Mouse (Mus musculus): ENCODE measurements around the gene Syt17.
"Not testable (repeated sequence)": the region's sequence is repeated elsewhere in the genome, so short reads cannot be mapped to it uniquely, and the experiment has no call there.

DNA sequence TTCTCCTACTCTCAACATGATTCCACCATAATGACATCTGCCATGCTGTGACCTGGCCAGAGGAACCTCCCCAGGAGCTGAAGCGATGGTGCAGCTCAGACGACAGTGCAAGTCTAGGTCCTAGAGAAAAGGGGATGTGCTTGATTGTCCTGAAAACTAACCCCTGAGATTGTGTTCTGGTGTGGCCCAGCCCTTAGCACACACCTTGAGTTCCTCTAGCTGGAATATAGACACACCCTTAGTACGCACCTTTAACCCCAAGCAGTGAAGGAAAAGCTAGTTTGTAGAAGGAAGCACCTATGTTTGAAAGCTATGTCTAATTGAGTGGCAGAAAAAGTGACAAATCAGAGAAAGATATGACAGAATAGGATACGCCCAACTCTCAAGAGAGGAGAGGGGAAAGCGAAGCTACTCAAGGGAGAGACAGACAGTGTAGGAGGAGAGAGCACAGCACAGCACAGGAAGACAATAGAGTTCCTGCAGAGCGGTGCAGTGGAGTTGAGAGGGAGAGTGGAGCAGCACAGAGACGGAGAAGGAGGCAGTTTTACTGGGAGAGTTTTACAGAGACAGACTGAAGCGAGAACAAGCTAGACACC lies 91.5 kb downstream of the Syt17 start:
- TF ChIP-seq MYOG (IDR thresholded peaks at IDR 0.05; ENCODE audit: control insufficient read depth in 1 of 3, insufficient read depth in 1 of 3, insufficient read length in 2 of 3, low read depth in 2 of 3); MAX (IDR thresholded peaks at IDR 0.05; ENCODE audit: low read depth); POLR2AphosphoS2 (IDR thresholded peaks at IDR 0.05; ENCODE audit: insufficient read length, low read depth); POLR2A (IDR thresholded peaks at IDR 0.05; ENCODE audit: insufficient read length, low read depth); MYOD1 (IDR thresholded peaks at IDR 0.05; ENCODE audit: control insufficient read depth in 1 of 3, insufficient read length in 2 of 3, low read depth in 2 of 3); CEBPB (IDR thresholded peaks at IDR 0.05; ENCODE audit: insufficient read depth, poor library complexity, severe bottlenecking); TCF12 (IDR thresholded peaks at IDR 0.05; ENCODE audit: insufficient read depth, poor library complexity, severe bottlenecking): not testable (repeated sequence)
